Mouse (Mus musculus): Measurements from ENCODE around the gene Pm20d2.

The Pm20d2 gene

DNA sequence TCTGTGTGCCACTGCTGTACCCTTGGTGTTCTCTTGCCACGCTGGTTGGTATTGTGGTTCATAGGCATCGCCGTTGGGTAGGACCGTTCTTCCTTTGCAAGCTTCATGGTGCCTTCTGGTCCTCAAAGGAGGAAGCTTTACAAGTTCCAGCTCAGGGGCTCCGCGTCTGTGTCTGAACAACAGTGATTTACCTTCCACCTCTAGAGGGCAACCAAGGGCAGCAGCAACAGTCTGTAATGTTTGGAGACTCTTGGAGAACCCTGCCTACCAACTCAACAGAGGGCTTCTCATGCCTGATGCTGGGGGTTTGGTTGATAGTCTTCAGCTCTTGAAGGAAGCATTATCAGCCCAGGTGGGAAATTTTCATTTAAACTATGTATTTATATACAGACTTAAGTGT lies 65.0 kb downstream of the Pm20d2 start:
- no peak for DNase-seq (ENCODE audit: low read depth in 1 of 2, low spot score in 2 of 2)

All from monocyte, adult 2 months (primary cell).